Mouse (Mus musculus) hindbrain, embryonic 11.5 days (tissue): Measurements from ENCODE around the gene Mapk8ip1. TPM values are rescaled to one million over a fixed set of nuclear protein-coding genes. Genes with fewer than 3 reads are reported as not detected.

Experiments
- ATAC-seq: fragments of 200-750 bp; cut with Nextera tagmentation; 2 replicates; pipeline ENCODE4 v1.8.0; 2017; ENCODE audit warnings: mild to moderate bottlenecking, moderate TSS enrichment, moderate library complexity; ENCODE audit not compliant: low FRiP score
- DNase-seq: peaks from one replicate; pipeline ENCODE4 v3.0.0-alpha.2; 2015; ENCODE audit warnings: low spot score
- H3K27ac ChIP-seq: fragments of 300-500 bp; sonication (generic); 2 replicates; pipeline ENCODE4 v1.5.1; 2014; ENCODE audit warnings: mild to moderate bottlenecking, low read depth, low read length
- H3K27me3 ChIP-seq: fragments of 300-500 bp; sonication (generic); 2 replicates; pipeline ENCODE4 v1.6.1; 2014; ENCODE audit warnings: mild to moderate bottlenecking, low read length, moderate library complexity, mixed read lengths; ENCODE audit not compliant: control insufficient read depth, insufficient read depth
- H3K36me3 ChIP-seq: fragments of 300-500 bp; sonication (generic); 2 replicates; pipeline ENCODE4 v1.6.1; 2014; ENCODE audit warnings: mild to moderate bottlenecking, low read length, moderate library complexity, mixed read lengths; ENCODE audit not compliant: control insufficient read depth, insufficient read depth
- H3K4me1 ChIP-seq: fragments of 300-500 bp; sonication (generic); replicated peaks from 2 replicates; pipeline ENCODE4 v1.6.1; 2014; ENCODE audit warnings: low read length, mixed read lengths; ENCODE audit not compliant: control insufficient read depth, insufficient read depth
- H3K4me2 ChIP-seq: fragments of 300-500 bp; sonication (generic); replicated peaks from 2 replicates; pipeline ENCODE4 v1.6.1; 2014; ENCODE audit warnings: mild to moderate bottlenecking, low read depth, low read length
- H3K4me3 ChIP-seq: fragments of 300-500 bp; sonication (generic); 2 replicates; pipeline ENCODE4 v1.5.1; 2014; ENCODE audit warnings: low read depth, low read length
- H3K9ac ChIP-seq: fragments of 300-500 bp; sonication (generic); 2 replicates; pipeline ENCODE4 v1.6.1; 2014; ENCODE audit warnings: low read depth, low read length
- H3K9me3 ChIP-seq: fragments of 300-500 bp; sonication (generic); 2 replicates; pipeline ENCODE4 v1.6.1; 2016; ENCODE audit warnings: low read length; ENCODE audit not compliant: control insufficient read depth
- WGBS: fragments of 180-500 bp; shearing (Covaris S2); extraction: QIAGEN DNeasy Blood & Tissue Kit; methylation state at CpG from one replicate; pipeline ENCODE4 v1.1.7; 2014; 5-methylcytosine and 5-hydroxymethylcytosine counted together
- polyA plus RNA-seq: library from polyadenylated mRNA; unstranded; fragments of >200 nt; fragmentation: Nextera tagmentation; extraction: Ambion mirVana; gene quantifications from 2 replicates; pipeline ENCODE4 v1.2.1, GENCODE M21; 2014

Gene Mapk8ip1
- polyA plus RNA-seq, 1 experiment from 2014 or later: 33.3 TPM

- Histone ChIP-seq H3K4me3 (peak within 1 kb of the TSS; percentile 70), H3K4me1 (peaks cover 16% of the 10 kb centered on the region), H3K9me3 (no peaks in the 10 kb centered on the region), H3K27me3 (peaks cover 11% of the 10 kb centered on the region), H3K4me2 (peak within 1 kb of the TSS; percentile 65), H3K27ac (peak within 1 kb of the TSS; percentile 89), H3K9ac (peak within 1 kb of the TSS; percentile 52), H3K36me3 (no peaks in the 10 kb centered on the region)
- DNase-seq: no peak
- ATAC-seq: peak; percentile 17; the same call in 1 of the 2 replicates
- 5% methylated on average over 16 of the region's 16 CpGs for WGBS
Observed at GRCm38 (mm10) chr2:92374514-92374913, 26.5 kb downstream of the Mapk8ip1 start, which contains the start of the genes Pex16 and Large2. Pex16 (plus strand) TSS chr2:92374676. Large2 (minus strand) TSS chr2:92374869.

GRCm38 (mm10) chr2:92373437-92373813 is 27.6 kb downstream of the Mapk8ip1 start:
- Histone ChIP-seq H3K4me1 (peaks cover 16% of the 10 kb centered on the region), H3K9ac (no peak overlapping the region), H3K27ac (no peak overlapping the region)

GRCm38 (mm10) chr2:92372767-92373436 is 28.2 kb downstream of the Mapk8ip1 start:
- no peaks in the 10 kb centered on the region for H3K9me3 ChIP-seq
- DNase-seq: no peak
- 47% methylated on average over 9 of the region's 9 CpGs for WGBS
- no peak for ATAC-seq
- no peak overlapping the region for H3K9ac ChIP-seq
- no peaks in the 10 kb centered on the region for H3K36me3 ChIP-seq
- H3K4me3 ChIP-seq: no peak overlapping the region
- H3K27ac ChIP-seq: no peak overlapping the region
- peaks cover 16% of the 10 kb centered on the region for H3K4me1 ChIP-seq
- peaks cover 11% of the 10 kb centered on the region for H3K27me3 ChIP-seq
- no peak overlapping the region for H3K4me2 ChIP-seq

More at GRCm38 (mm10) chr2:92373437-92373813, 27.6 kb downstream of the Mapk8ip1 start:
- ATAC-seq: no peak
- H3K4me2 ChIP-seq: no peak overlapping the region
- 83% methylated on average over 11 of the region's 11 CpGs for WGBS
- no peak overlapping the region for H3K4me3 ChIP-seq
- no peaks in the 10 kb centered on the region for H3K9me3 ChIP-seq
- no peaks in the 10 kb centered on the region for H3K36me3 ChIP-seq
- DNase-seq: no peak
- H3K27me3 ChIP-seq: peaks cover 11% of the 10 kb centered on the region

GRCm38 (mm10) chr2:92371971-92372690 is 28.9 kb downstream of the Mapk8ip1 start:
- H3K4me1 ChIP-seq: peaks cover 16% of the 10 kb centered on the region
- no peak overlapping the region for H3K9ac ChIP-seq
- DNase-seq (peak; percentile 57), ATAC-seq (no peak)
- WGBS: 10% methylated on average over 10 of the region's 10 CpGs
- H3K4me2 ChIP-seq: no peak overlapping the region
- H3K27ac ChIP-seq: peak overlapping the region; percentile 32; the same call in 1 of the 2 replicates
- peaks cover 11% of the 10 kb centered on the region for H3K27me3 ChIP-seq
- no peaks in the 10 kb centered on the region for H3K9me3 ChIP-seq
- H3K4me3 ChIP-seq: no peak overlapping the region
- H3K36me3 ChIP-seq: no peaks in the 10 kb centered on the region

- peaks cover 16% of the 10 kb centered on the region for H3K4me1 ChIP-seq
Observed at GRCm38 (mm10) chr2:92370821-92371805, 29.9 kb downstream of the Mapk8ip1 start.

GRCm38 (mm10) chr2:92370375-92370774 is 30.7 kb downstream of the Mapk8ip1 start:
- Histone ChIP-seq H3K4me1 (peaks cover 12% of the 10 kb centered on the region), H3K36me3 (no peaks in the 10 kb centered on the region), H3K9me3 (no peaks in the 10 kb centered on the region), H3K27me3 (peaks cover 11% of the 10 kb centered on the region), H3K27ac (no peak overlapping the region), H3K4me3 (peak overlapping the region; percentile 34), H3K9ac (peak overlapping the region; percentile 34; the same call in 1 of the 2 replicates), H3K4me2 (peak overlapping the region; percentile 45)
- no peak for ATAC-seq
- 8% methylated on average over 19 of the region's 19 CpGs for WGBS
- peak; percentile 41 for DNase-seq

More at GRCm38 (mm10) chr2:92370821-92371805, 29.9 kb downstream of the Mapk8ip1 start:
- H3K9ac ChIP-seq: peak overlapping the region; percentile 34
- ATAC-seq: no peak
- no peaks in the 10 kb centered on the region for H3K9me3 ChIP-seq
- H3K27me3 ChIP-seq: peaks cover 11% of the 10 kb centered on the region
- DNase-seq: peak; percentile 58
- H3K36me3 ChIP-seq: no peaks in the 10 kb centered on the region
- WGBS: 2% methylated on average over 44 of the region's 45 CpGs
- H3K4me2 ChIP-seq: peak overlapping the region; percentile 45
- 0 out of 2 replicates have a peak overlapping the region, but pooled peaks have one; percentile 32 for H3K27ac ChIP-seq
- H3K4me3 ChIP-seq: peak overlapping the region; percentile 34

- H3K36me3 ChIP-seq: 0 out of 2 replicates have a peak, but pooled peaks cover 3% of the 10 kb centered on the region
- H3K4me2 ChIP-seq: no peak overlapping the region
- WGBS: 41% methylated on average over 20 of the region's 20 CpGs
- ATAC-seq (no peak), DNase-seq (no peak)
- no peak overlapping the region for H3K27ac ChIP-seq
- peaks cover 12% of the 10 kb centered on the region for H3K4me1 ChIP-seq
- H3K27me3 ChIP-seq: peaks cover 11% of the 10 kb centered on the region
- H3K9me3 ChIP-seq: no peaks in the 10 kb centered on the region
- H3K9ac ChIP-seq: no peak overlapping the region
- H3K4me3 ChIP-seq: no peak overlapping the region
Observed at GRCm38 (mm10) chr2:92367383-92368029, 33.6 kb downstream of the Mapk8ip1 start.

GRCm38 (mm10) chr2:92365568-92365967 is 35.5 kb downstream of the Mapk8ip1 start:
- Histone ChIP-seq H3K9me3 (no peaks in the 10 kb centered on the region), H3K4me3 (no peak overlapping the region), H3K27me3 (peaks cover 5% of the 10 kb centered on the region), H3K36me3 (0 out of 2 replicates have a peak, but pooled peaks cover 3% of the 10 kb centered on the region), H3K4me1 (no peaks in the 10 kb centered on the region), H3K27ac (no peak overlapping the region), H3K4me2 (no peak overlapping the region), H3K9ac (no peak overlapping the region)
- no peak for ATAC-seq
- 96% methylated on average over 10 of the region's 10 CpGs for WGBS
- DNase-seq: no peak
